In the genomic region with DNA sequence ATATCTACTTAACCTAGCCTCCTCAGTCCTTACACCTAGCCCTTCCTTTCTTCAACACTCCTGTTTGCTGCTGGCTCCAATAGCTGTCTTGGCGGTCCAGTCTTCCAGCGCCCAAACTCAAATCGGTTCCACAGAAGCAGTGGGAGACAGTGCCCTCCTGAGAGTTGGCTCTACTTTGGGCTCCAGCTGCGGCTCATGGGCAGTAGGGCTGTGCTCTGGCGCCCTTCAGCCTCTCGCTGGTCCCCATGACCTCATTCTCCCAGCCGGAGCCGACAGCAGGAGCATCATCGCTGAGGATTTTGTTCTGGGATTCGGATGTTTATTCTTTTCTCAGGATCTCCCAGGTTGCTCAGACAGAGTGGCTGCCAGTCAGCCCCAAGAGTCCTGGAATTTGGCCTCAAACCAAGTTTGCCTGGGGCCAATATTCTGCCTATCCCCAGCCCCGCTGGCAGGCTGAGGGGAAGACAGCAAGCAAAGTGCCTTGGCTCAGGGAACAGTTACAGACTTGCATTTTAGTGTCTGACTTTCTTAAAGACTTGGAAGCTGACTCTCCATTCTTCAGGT, we compare ENCODE assay signal across 11 mouse cellular contexts.
DNase-seq lines count a peak whose midpoint lies in the region; ATAC-seq and TF ChIP-seq lines count a peak whose summit lies in the region.
"Had no signal": no experiment of that assay in that cellular context is flagged by ENCODE, and none has a peak within 500 bp of the region (broad histone marks: within the 10 kb centered on the region; RNA-seq: fewer than 3 reads in every experiment).

No protein-coding gene starts in this region.

- no peak for ATAC-seq in embryonic facial prominence, embryonic 11.5 days (replicated peaks; ENCODE audit: insufficient number of reproducible peaks, low FRiP score, low TSS enrichment, low read depth)
- ATAC-seq: intestine, embryonic 16.5 days had no signal

- H3K9ac ChIP-seq in embryonic facial prominence, embryonic 11.5 days (replicated peaks; ENCODE audit: low read length), result no peak overlapping the region
- H3K9ac ChIP-seq in ES-Bruce4 (ENCODE audit: low read depth, poor library complexity, severe bottlenecking), result no peak overlapping the region
- H3K9ac ChIP-seq: liver, embryonic 13.5 days; midbrain, embryonic 12.5 days had no signal

- H3K27ac ChIP-seq in embryonic facial prominence, embryonic 11.5 days (replicated peaks; ENCODE audit: low read depth, low read length), result no peak overlapping the region
- no peak overlapping the region for H3K27ac ChIP-seq in embryonic facial prominence, embryonic 10.5 days (replicated peaks)
- H3K27ac ChIP-seq in ES-Bruce4 (ENCODE audit: insufficient read depth, low read length), result no peak overlapping the region
- H3K27ac ChIP-seq in limb, embryonic 10.5 days, result no peak overlapping the region
- H3K27ac ChIP-seq: liver, embryonic 13.5 days; midbrain, embryonic 12.5 days had no signal

- TF ChIP-seq EP300 in ES-Bruce4 (IDR thresholded peaks at IDR 0.05; ENCODE audit: insufficient read depth, low read depth, low read length), result no peak

- no peak for TF ChIP-seq CTCF in ES-Bruce4 (IDR thresholded peaks at IDR 0.05; ENCODE audit: low read depth, low read length)

- peak; percentile 9 for DNase-seq in embryonic facial prominence, embryonic 11.5 days (ENCODE audit: low spot score)
- DNase-seq in embryonic facial prominence, embryonic 10.5 days (ENCODE audit: low spot score), result no peak
- peak; percentile 8 for DNase-seq in kidney, postnatal 10 days
- DNase-seq in kidney, postnatal 25 days, result no peak
- DNase-seq in cerebellum, postnatal 14 days, result peak; percentile 60 to 71
- no peak for DNase-seq in limb, embryonic 10.5 days (ENCODE audit: low spot score)
- DNase-seq in thymus, postnatal 36 days, result no peak
- DNase-seq: liver, embryonic 13.5 days had no signal

- no peak overlapping the region for H3K4me2 ChIP-seq in embryonic facial prominence, embryonic 11.5 days (ENCODE audit: low read depth, low read length)
- H3K4me2 ChIP-seq: liver, embryonic 13.5 days; midbrain, embryonic 12.5 days had no signal

- H3K36me3 ChIP-seq in embryonic facial prominence, embryonic 11.5 days (replicated peaks; ENCODE audit: control insufficient read depth, insufficient read depth, low read depth, low read length), result no peaks in the 10 kb centered on the region
- no peaks in the 10 kb centered on the region for H3K36me3 ChIP-seq in embryonic facial prominence, embryonic 10.5 days (replicated peaks)
- no peaks in the 10 kb centered on the region for H3K36me3 ChIP-seq in ES-Bruce4 (ENCODE audit: control insufficient read depth, insufficient read depth, low read length, poor library complexity, severe bottlenecking)
- no peaks in the 10 kb centered on the region for H3K36me3 ChIP-seq in limb, embryonic 10.5 days
- H3K36me3 ChIP-seq: liver, embryonic 13.5 days; midbrain, embryonic 12.5 days had no signal

- H3K4me3 ChIP-seq in embryonic facial prominence, embryonic 11.5 days (ENCODE audit: low read depth, low read length), result no peak overlapping the region
- H3K4me3 ChIP-seq in embryonic facial prominence, embryonic 10.5 days, result no peak overlapping the region
- peak overlapping the region; percentile 50; the same call in 1 of the 2 replicates for H3K4me3 ChIP-seq in ES-Bruce4 (ENCODE audit: low read depth, low read length)
- no peak overlapping the region for H3K4me3 ChIP-seq in limb, embryonic 10.5 days
- H3K4me3 ChIP-seq: liver, embryonic 13.5 days; midbrain, embryonic 12.5 days had no signal

- no peak for TF ChIP-seq POLR2A in ES-Bruce4 (IDR thresholded peaks at IDR 0.05; ENCODE audit: insufficient read depth, low read length)

- no peaks in the 10 kb centered on the region for H3K9me3 ChIP-seq in embryonic facial prominence, embryonic 11.5 days (replicated peaks; ENCODE audit: control insufficient read depth, low read length)
- no peaks in the 10 kb centered on the region for H3K9me3 ChIP-seq in embryonic facial prominence, embryonic 10.5 days
- no peaks in the 10 kb centered on the region for H3K9me3 ChIP-seq in ES-Bruce4 (replicated peaks; ENCODE audit: control insufficient read depth, insufficient read depth, low read length, poor library complexity, severe bottlenecking)
- H3K9me3 ChIP-seq in limb, embryonic 10.5 days (replicated peaks), result no peaks in the 10 kb centered on the region
- H3K9me3 ChIP-seq: liver, embryonic 13.5 days; midbrain, embryonic 12.5 days had no signal

- 49% methylated on average over 11 of the region's 11 CpGs for WGBS in embryonic facial prominence, embryonic 11.5 days
- WGBS in embryonic facial prominence, embryonic 10.5 days, result 49% methylated on average over 11 of the region's 11 CpGs
- 69% methylated on average over 11 of the region's 11 CpGs for WGBS in limb, embryonic 10.5 days

- H3K27me3 ChIP-seq in embryonic facial prominence, embryonic 11.5 days (ENCODE audit: control insufficient read depth, insufficient read depth, low read length), result no peaks in the 10 kb centered on the region
- H3K27me3 ChIP-seq in embryonic facial prominence, embryonic 10.5 days (replicated peaks; ENCODE audit: low read depth, poor library complexity, severe bottlenecking), result peaks cover 50% of the 10 kb centered on the region
- no peaks in the 10 kb centered on the region; the same call in 1 of the 2 replicates for H3K27me3 ChIP-seq in ES-Bruce4 (ENCODE audit: control insufficient read depth, insufficient read depth, low read length, poor library complexity, severe bottlenecking)
- peaks cover 24% of the 10 kb centered on the region; the same call in 1 of the 2 replicates for H3K27me3 ChIP-seq in limb, embryonic 10.5 days (ENCODE audit: low read depth, poor library complexity, severe bottlenecking)
- H3K27me3 ChIP-seq: liver, embryonic 13.5 days had no signal

- no peaks in the 10 kb centered on the region; the same call in 1 of the 2 replicates for H3K4me1 ChIP-seq in embryonic facial prominence, embryonic 11.5 days (ENCODE audit: control insufficient read depth, insufficient read depth, low read length)
- H3K4me1 ChIP-seq in embryonic facial prominence, embryonic 10.5 days, result peaks cover 10% of the 10 kb centered on the region
- H3K4me1 ChIP-seq in ES-Bruce4 (ENCODE audit: control insufficient read depth, insufficient read depth, low read length), result no peaks in the 10 kb centered on the region
- no peaks in the 10 kb centered on the region for H3K4me1 ChIP-seq in limb, embryonic 10.5 days
- H3K4me1 ChIP-seq: liver, embryonic 13.5 days had no signal

Comparison
In these comparisons a context has a peak if more than half of its experiments do, and no peak if none do; other contexts are left out.
1. DNase-seq: peak in embryonic facial prominence, embryonic 11.5 days (single experiment), kidney, postnatal 10 days (single experiment) and cerebellum, postnatal 14 days (2 of 2); none in embryonic facial prominence, embryonic 10.5 days (single experiment), kidney, postnatal 25 days (0 of 2), limb, embryonic 10.5 days (single experiment) and thymus, postnatal 36 days (0 of 2).